Mouse (Mus musculus) limb, embryonic 13.5 days (tissue): ENCODE results near the gene Hsd11b2. TPM values are rescaled to one million over a fixed set of nuclear protein-coding genes. Genes with fewer than 3 reads are reported as not detected.
A peak's percentile ranks its signal among the peaks of the same experiment; 100 is the strongest.

Source experiments
- ATAC-seq: fragments of 200-750 bp; cut with Nextera tagmentation; 2 replicates; pipeline ENCODE4 v1.8.0; 2017; ENCODE audit warnings: low read depth, moderate number of reproducible peaks, moderate TSS enrichment; ENCODE audit not compliant: low FRiP score
- H3K27ac ChIP-seq: fragments of 300-500 bp; sonication (generic); 2 replicates; pipeline ENCODE4 v1.5.1; 2015; ENCODE audit warnings: inconsistent platforms, mild to moderate bottlenecking, moderate library complexity
- H3K27me3 ChIP-seq: fragments of 300-500 bp; sonication (generic); 2 replicates; pipeline ENCODE4 v1.6.1; 2015; ENCODE audit warnings: mild to moderate bottlenecking, inconsistent platforms
- H3K36me3 ChIP-seq: fragments of 300-500 bp; sonication (generic); 2 replicates; pipeline ENCODE4 v1.6.1; 2015; ENCODE audit warnings: inconsistent platforms, mild to moderate bottlenecking, moderate library complexity
- H3K4me1 ChIP-seq: fragments of 300-500 bp; sonication (generic); 2 replicates; pipeline ENCODE4 v1.6.1; 2015; ENCODE audit warnings: inconsistent platforms
- H3K4me2 ChIP-seq: fragments of 300-500 bp; sonication (generic); replicated peaks from 2 replicates; pipeline ENCODE4 v1.6.1; 2015; ENCODE audit warnings: inconsistent platforms, mild to moderate bottlenecking, moderate library complexity
- H3K4me3 ChIP-seq: fragments of 300-500 bp; sonication (generic); 2 replicates; pipeline ENCODE4 v1.5.1; 2015; ENCODE audit warnings: moderate library complexity, mild to moderate bottlenecking, inconsistent platforms
- H3K9ac ChIP-seq: fragments of 300-500 bp; sonication (generic); 2 replicates; pipeline ENCODE4 v1.6.1; 2015; ENCODE audit warnings: mild to moderate bottlenecking, inconsistent platforms
- H3K9me3 ChIP-seq: fragments of 300-500 bp; sonication (generic); 2 replicates; pipeline ENCODE4 v1.6.1; 2016; ENCODE audit warnings: inconsistent platforms
- WGBS: fragments of 180-500 bp; shearing (Covaris S2); methylation state at CpG from one replicate; pipeline ENCODE4 v1.1.7; 2015; 5-methylcytosine and 5-hydroxymethylcytosine counted together
- polyA plus RNA-seq: library from polyadenylated mRNA; unstranded; fragments of >200 nt; fragmentation: Nextera tagmentation; extraction: Ambion mirVana; gene quantifications from 2 replicates; pipeline ENCODE4 v1.2.1, GENCODE M21; 2015

The Hsd11b2 gene
- polyA plus RNA-seq, 1 experiment from 2014 or later, result 5.9 TPM

DNA sequence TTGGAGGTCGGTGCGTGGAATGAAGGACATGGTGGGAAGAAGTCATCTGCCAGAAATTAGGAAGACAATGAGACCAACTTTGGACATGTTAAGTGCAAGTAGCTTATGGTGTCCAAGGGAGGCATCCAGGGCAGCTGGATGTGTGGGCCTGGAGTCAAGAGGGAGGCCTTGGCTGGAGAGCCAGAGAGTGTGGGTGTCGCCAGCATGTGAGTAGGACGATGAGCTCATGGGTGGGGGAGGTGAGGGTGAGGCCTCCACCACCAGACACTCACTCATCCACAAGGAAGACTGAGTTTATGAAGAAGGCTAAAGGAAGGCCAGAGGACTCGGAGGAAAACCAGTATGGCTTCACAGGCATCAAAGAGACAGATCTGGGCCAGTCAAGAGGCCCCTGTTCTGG is 3.9 kb upstream of the Hsd11b2 start:
- ATAC-seq, result no peak
- no peak overlapping the region for H3K4me3 ChIP-seq

DNA sequence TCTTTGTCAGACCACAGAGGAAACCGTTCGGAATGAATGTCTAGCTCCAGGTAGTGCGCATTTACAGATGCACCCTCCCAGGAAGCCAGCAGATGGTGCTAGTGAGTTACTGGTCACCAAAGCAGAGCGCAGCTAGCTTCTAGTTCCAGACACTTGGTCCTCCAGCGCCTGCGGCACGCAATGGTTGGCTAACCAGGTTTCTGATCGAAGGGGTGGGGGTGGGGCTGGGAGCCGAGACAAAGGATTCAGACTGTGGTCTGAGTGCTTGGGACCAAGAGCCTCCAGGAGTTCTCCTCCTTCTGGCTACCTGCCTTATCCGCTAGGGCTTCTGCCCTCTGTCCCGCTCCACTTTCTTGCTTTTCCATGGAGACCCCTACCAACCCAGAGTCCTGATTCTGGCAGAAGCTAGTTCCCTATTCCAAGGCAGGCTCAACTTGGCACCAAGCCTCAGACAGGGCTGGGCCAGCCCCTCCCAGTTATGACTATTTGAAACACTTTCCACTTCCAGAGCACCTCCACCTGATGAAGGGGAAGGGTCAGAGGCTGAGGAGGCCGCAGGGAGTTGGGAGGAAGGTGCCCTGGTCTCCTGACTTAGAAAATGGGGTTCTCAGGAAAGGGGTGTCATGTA is 2.4 kb upstream of the Hsd11b2 start:
- ATAC-seq, result peak; percentile 19; the same call in 1 of the 2 replicates
- H3K27ac ChIP-seq, result no peak overlapping the region
- no peaks in the 10 kb centered on the region for H3K36me3 ChIP-seq
- WGBS, result 11% methylated on average over 12 of the region's 12 CpGs
- H3K9me3 ChIP-seq, result no peaks in the 10 kb centered on the region
- peaks cover 63% of the 10 kb centered on the region for H3K4me1 ChIP-seq
- H3K27me3 ChIP-seq, result peaks cover 12% of the 10 kb centered on the region
- peak overlapping the region; percentile 56 for H3K4me2 ChIP-seq
- H3K4me3 ChIP-seq, result peak overlapping the region; percentile 15; the same call in 1 of the 2 replicates
- peak overlapping the region; percentile 43; the same call in 1 of the 2 replicates for H3K9ac ChIP-seq

More for the DNA sequence above, 3.9 kb upstream of the Hsd11b2 start:
- Histone ChIP-seq H3K36me3 (no peaks in the 10 kb centered on the region), H3K4me1 (peaks cover 61% of the 10 kb centered on the region), H3K9me3 (no peaks in the 10 kb centered on the region), H3K4me2 (no peak overlapping the region), H3K9ac (no peak overlapping the region), H3K27ac (no peak overlapping the region), H3K27me3 (peaks cover 12% of the 10 kb centered on the region)
- 78% methylated on average over 5 of the region's 5 CpGs for WGBS

GRCm38 (mm10) chr8:105517346-105517745 is 1.2 kb upstream of the Hsd11b2 start:
- Histone ChIP-seq H3K27me3 (peaks cover 12% of the 10 kb centered on the region), H3K4me1 (peaks cover 74% of the 10 kb centered on the region), H3K4me3 (no peak overlapping the region), H3K27ac (no peak overlapping the region), H3K36me3 (peaks cover 7% of the 10 kb centered on the region; the same call in 1 of the 2 replicates), H3K4me2 (peak overlapping the region; percentile 21; the same call in 1 of the 2 replicates), H3K9ac (no peak overlapping the region), H3K9me3 (no peaks in the 10 kb centered on the region)
- ATAC-seq, result no peak
- 42% methylated on average over 8 of the region's 8 CpGs for WGBS

- 2% methylated on average over 2 of the region's 2 CpGs for WGBS
- ATAC-seq, result no peak
- Histone ChIP-seq H3K4me3 (peak overlapping the region; percentile 64), H3K9ac (peak overlapping the region; percentile 80), H3K27ac (no peak overlapping the region; the same call in 1 of the 2 replicates), H3K27me3 (peaks cover 12% of the 10 kb centered on the region), H3K9me3 (no peaks in the 10 kb centered on the region), H3K36me3 (peaks cover 28% of the 10 kb centered on the region), H3K4me1 (peaks cover 66% of the 10 kb centered on the region), H3K4me2 (peak overlapping the region; percentile 99)
Observed at GRCm38 (mm10) chr8:105519591-105519990, 1.0 kb downstream of the Hsd11b2 start.

GRCm38 (mm10) chr8:105520521-105520920 is 2.0 kb downstream of the Hsd11b2 start:
- peaks cover 63% of the 10 kb centered on the region for H3K4me1 ChIP-seq
- H3K27ac ChIP-seq, result 0 out of 2 replicates have a peak overlapping the region, but pooled peaks have one; percentile 7
- 0 out of 2 replicates have a peak overlapping the region, but pooled peaks have one; percentile 5 for H3K4me3 ChIP-seq

DNA sequence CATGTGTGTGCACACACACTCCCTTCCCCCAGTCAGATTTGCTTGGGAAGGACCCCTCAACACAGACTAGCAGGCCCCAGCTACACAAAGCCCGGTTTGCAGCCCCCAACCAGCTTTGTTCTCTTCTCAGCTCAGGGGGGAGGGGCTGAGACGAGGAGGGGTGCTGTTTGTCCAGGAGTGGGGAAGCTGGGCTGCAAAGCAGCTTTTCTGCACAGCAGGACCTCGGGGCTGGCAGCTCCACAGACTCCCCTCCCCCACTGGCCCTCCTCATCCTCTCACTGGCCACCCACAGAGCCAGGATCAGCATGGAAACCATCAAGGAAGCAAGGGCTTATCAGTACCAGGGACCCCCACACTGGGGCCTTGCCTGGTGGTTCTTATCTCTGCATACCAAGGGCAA is 2.5 kb downstream of the Hsd11b2 start:
- Histone ChIP-seq H3K27me3 (peaks cover 12% of the 10 kb centered on the region), H3K9me3 (no peaks in the 10 kb centered on the region), H3K4me2 (peak overlapping the region; percentile 99), H3K27ac (0 out of 2 replicates have a peak overlapping the region, but pooled peaks have one; percentile 7), H3K9ac (peak overlapping the region; percentile 36; the same call in 1 of the 2 replicates), H3K36me3 (peaks cover 41% of the 10 kb centered on the region), H3K4me1 (peaks cover 60% of the 10 kb centered on the region), H3K4me3 (no peak overlapping the region)
- ATAC-seq, result no peak
- WGBS, result 5% methylated on average over 3 of the region's 3 CpGs

More at GRCm38 (mm10) chr8:105520521-105520920, 2.0 kb downstream of the Hsd11b2 start:
- 24% methylated on average over 5 of the region's 5 CpGs for WGBS
- H3K9ac ChIP-seq, result no peak overlapping the region
- no peaks in the 10 kb centered on the region for H3K9me3 ChIP-seq
- H3K27me3 ChIP-seq, result peaks cover 12% of the 10 kb centered on the region
- ATAC-seq, result no peak
- H3K4me2 ChIP-seq, result peak overlapping the region; percentile 99
- peaks cover 37% of the 10 kb centered on the region for H3K36me3 ChIP-seq

- H3K4me1 ChIP-seq, result peaks cover 49% of the 10 kb centered on the region
- no peaks in the 10 kb centered on the region for H3K9me3 ChIP-seq
- no peak for ATAC-seq
- peaks cover 6% of the 10 kb centered on the region for H3K27me3 ChIP-seq
- peaks cover 44% of the 10 kb centered on the region for H3K36me3 ChIP-seq
- H3K4me2 ChIP-seq, result no peak overlapping the region
- WGBS, result 74% methylated on average over 21 of the region's 21 CpGs
- H3K9ac ChIP-seq, result no peak overlapping the region
- no peak overlapping the region for H3K4me3 ChIP-seq
- H3K27ac ChIP-seq, result no peak overlapping the region
Observed at GRCm38 (mm10) chr8:105521995-105522769, 3.6 kb downstream of the Hsd11b2 start.

DNA sequence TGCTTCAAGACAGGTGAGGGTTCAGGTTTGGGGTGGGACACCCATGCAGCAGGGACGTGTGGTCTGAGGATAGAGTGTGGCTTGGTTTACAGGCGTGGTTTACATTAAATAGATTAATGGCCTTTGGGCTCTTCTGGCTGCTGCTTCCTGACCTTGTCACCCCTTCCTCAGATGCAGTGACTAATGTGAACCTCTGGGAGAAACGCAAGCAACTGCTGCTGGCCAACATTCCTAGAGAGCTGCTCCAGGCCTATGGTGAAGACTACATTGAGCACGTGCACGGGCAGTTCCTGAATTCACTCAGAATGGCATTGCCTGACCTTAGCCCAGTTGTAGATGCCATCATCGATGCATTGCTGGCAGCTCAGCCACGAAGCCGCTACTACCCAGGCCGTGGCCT is 4.3 kb downstream of the Hsd11b2 start:
- no peak for ATAC-seq
- Histone ChIP-seq H3K27ac (no peak overlapping the region), H3K27me3 (peaks cover under 1% of the 10 kb centered on the region; the same call in 1 of the 2 replicates), H3K36me3 (peaks cover 51% of the 10 kb centered on the region), H3K4me2 (no peak overlapping the region), H3K4me1 (peaks cover 42% of the 10 kb centered on the region), H3K4me3 (no peak overlapping the region), H3K9ac (no peak overlapping the region), H3K9me3 (no peaks in the 10 kb centered on the region)
- WGBS, result 58% methylated on average over 9 of the region's 9 CpGs

DNA sequence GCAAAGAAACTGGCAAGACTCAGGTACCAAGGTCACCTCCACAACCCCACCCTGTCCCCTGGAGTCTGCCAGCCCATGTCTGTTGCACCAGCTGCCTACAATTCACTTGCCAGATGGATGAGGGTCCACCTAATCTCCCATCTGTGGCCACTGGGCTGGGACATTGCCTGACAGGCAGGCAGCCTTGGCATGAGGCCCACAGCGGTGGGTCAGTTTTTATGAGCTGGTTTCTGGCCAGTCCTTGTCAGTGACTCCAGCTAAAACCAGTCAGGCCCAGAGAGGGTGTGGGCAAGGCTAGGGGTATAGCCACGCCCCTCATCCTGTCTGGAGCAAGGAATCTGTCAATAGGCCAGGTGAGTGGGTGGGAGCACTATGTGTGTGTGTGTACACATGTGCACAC is 8.6 kb downstream of the Hsd11b2 start:
- H3K4me2 ChIP-seq, result no peak overlapping the region
- WGBS, result 62% methylated on average over 2 of the region's 2 CpGs
- H3K9me3 ChIP-seq, result no peaks in the 10 kb centered on the region
- H3K4me1 ChIP-seq, result 0 out of 2 replicates have a peak, but pooled peaks cover 2% of the 10 kb centered on the region
- no peak overlapping the region for H3K4me3 ChIP-seq
- peaks cover 81% of the 10 kb centered on the region for H3K36me3 ChIP-seq
- no peak overlapping the region for H3K27ac ChIP-seq
- no peak for ATAC-seq
- H3K9ac ChIP-seq, result no peak overlapping the region
- no peaks in the 10 kb centered on the region for H3K27me3 ChIP-seq

DNA sequence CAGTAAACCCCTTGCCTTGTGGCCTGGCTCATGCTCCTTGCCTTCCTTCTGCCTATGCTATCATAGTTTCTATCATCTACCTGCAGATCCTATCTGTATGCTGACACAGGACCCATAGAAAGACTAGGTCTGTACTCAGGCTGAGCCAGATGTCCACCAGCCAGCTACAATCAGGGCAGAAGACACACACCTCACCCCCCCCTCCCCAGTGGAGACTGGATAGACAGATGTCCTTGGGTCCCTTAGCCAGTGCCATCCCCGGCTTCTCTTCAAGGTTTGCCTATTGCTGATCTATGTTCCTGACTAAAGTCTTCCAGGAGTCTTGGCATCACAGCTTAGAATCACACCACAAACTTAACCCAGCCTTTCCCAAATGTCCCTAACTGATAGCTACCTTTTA is 9.7 kb downstream of the Hsd11b2 start:
- Histone ChIP-seq H3K27ac (no peak overlapping the region), H3K4me2 (no peak overlapping the region), H3K27me3 (no peaks in the 10 kb centered on the region), H3K4me1 (no peaks in the 10 kb centered on the region; the same call in 1 of the 2 replicates), H3K9ac (no peak overlapping the region), H3K36me3 (peaks cover 70% of the 10 kb centered on the region), H3K9me3 (no peaks in the 10 kb centered on the region), H3K4me3 (no peak overlapping the region)
- no peak for ATAC-seq
- WGBS, result 88% methylated on average over 1 of the region's 1 CpGs

GRCm38 (mm10) chr8:105529271-105529670 is 10.7 kb downstream of the Hsd11b2 start:
- 95% methylated on average over 3 of the region's 3 CpGs for WGBS
- peaks cover 61% of the 10 kb centered on the region for H3K36me3 ChIP-seq

GRCm38 (mm10) chr8:105531774-105532173 is 13.2 kb downstream of the Hsd11b2 start:
- H3K4me2 ChIP-seq, result no peak overlapping the region
- no peak overlapping the region for H3K4me3 ChIP-seq
- no peaks in the 10 kb centered on the region for H3K9me3 ChIP-seq
- no peak overlapping the region for H3K27ac ChIP-seq
- no peaks in the 10 kb centered on the region for H3K27me3 ChIP-seq
- H3K4me1 ChIP-seq, result peaks cover 9% of the 10 kb centered on the region
- peaks cover 56% of the 10 kb centered on the region for H3K36me3 ChIP-seq
- 64% methylated on average over 2 of the region's 2 CpGs for WGBS
- no peak overlapping the region for H3K9ac ChIP-seq
- ATAC-seq, result no peak

More at GRCm38 (mm10) chr8:105529271-105529670, 10.7 kb downstream of the Hsd11b2 start:
- peaks cover 9% of the 10 kb centered on the region for H3K4me1 ChIP-seq
- H3K27me3 ChIP-seq, result no peaks in the 10 kb centered on the region
- no peak overlapping the region for H3K4me2 ChIP-seq
- no peak for ATAC-seq
- H3K9me3 ChIP-seq, result no peaks in the 10 kb centered on the region
- H3K4me3 ChIP-seq, result no peak overlapping the region
- H3K9ac ChIP-seq, result no peak overlapping the region
- no peak overlapping the region for H3K27ac ChIP-seq
